15 mouse cellular contexts compared by ENCODE assay signal in the genomic region with DNA sequence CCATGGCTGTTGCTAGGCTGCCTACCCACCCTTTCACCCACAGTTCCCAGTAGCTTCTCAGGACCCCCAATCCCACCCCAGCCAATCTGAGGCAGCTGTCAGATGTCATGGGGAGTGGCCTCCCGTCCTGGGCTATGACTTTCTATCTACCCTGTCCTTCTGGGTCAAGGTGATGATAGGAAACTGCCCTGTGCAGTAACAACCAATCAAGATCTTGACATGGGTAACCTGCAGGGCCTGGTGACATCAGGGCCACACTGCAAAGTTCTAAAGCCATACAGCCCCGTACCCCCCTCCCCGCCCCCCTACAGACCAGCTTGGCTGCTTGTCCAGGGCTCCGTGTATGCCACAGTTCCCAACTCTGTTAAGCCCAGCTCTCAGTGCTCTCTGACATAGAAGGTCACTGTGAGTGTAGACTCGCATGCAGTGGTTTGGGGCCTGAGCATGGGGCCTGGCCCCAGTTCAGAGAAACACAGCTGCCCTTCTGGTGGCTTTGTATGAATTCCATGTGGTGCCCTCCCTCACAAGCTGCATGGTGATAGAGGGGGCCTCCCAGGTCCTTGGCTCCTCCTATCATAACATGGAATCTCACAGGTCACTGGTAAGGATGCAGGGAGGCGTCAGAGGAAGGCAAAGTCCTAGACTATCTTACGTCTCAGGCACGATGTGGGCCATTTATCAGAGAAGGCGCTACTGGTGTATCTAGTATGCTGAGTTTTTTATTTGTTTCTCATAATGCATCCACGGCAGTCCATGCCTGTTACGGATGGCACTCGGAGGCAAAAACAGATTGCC.
DNase-seq lines count a peak whose midpoint lies in the region; ATAC-seq and TF ChIP-seq lines count a peak whose summit lies in the region.
"Had no signal": no experiment of that assay in that cellular context is flagged by ENCODE, and none has a peak within 500 bp of the region (broad histone marks: within the 10 kb centered on the region; RNA-seq: fewer than 3 reads in every experiment).

No protein-coding gene starts in this region.

- no peak for TF ChIP-seq CTCF in heart, adult 2 months (IDR thresholded peaks at IDR 0.05)

- H3K79me2 ChIP-seq in heart, adult 2 months (replicated peaks; ENCODE audit: control insufficient read depth, insufficient read depth, low read length): 0 out of 2 replicates have a peak, but pooled peaks cover 1% of the 10 kb centered on the region

- peaks cover 74% of the 10 kb centered on the region for H3K4me1 ChIP-seq in heart, embryonic 12.5 days (replicated peaks)
- H3K4me1 ChIP-seq in heart, adult 2 months (ENCODE audit: control insufficient read depth, insufficient read depth, low read length): peaks cover 33% of the 10 kb centered on the region
- H3K4me1 ChIP-seq in brown adipose tissue, adult 24 weeks (ENCODE audit: control insufficient read depth, insufficient read depth, insufficient read length, low read length): peaks cover 28% of the 10 kb centered on the region

- H3K4me2 ChIP-seq in heart, embryonic 12.5 days: no peak overlapping the region
- H3K4me2 ChIP-seq: hindbrain, embryonic 13.5 days; midbrain, embryonic 11.5 days; neural tube, embryonic 15.5 days had no signal

- intact Hi-C loops in heart, adult 2 months (cut with DNase I): no loop called here

- H3K4me3 ChIP-seq in heart, embryonic 12.5 days: no peak overlapping the region
- H3K4me3 ChIP-seq in heart, adult 2 months: no peak overlapping the region
- no peak overlapping the region for H3K4me3 ChIP-seq in brown adipose tissue, adult 24 weeks (ENCODE audit: insufficient read depth, low read depth, low read length)
- H3K4me3 ChIP-seq: hindbrain, embryonic 13.5 days; neural tube, embryonic 15.5 days had no signal

- H3K9me3 ChIP-seq in heart, embryonic 12.5 days (replicated peaks): no peaks in the 10 kb centered on the region
- H3K9me3 ChIP-seq: G1E; hindbrain, embryonic 13.5 days; neural tube, embryonic 15.5 days had no signal

- H3K27me3 ChIP-seq in heart, embryonic 12.5 days (replicated peaks): no peaks in the 10 kb centered on the region
- no peaks in the 10 kb centered on the region for H3K27me3 ChIP-seq in heart, adult 2 months (ENCODE audit: control insufficient read depth, insufficient read depth, low read length)
- H3K27me3 ChIP-seq: hindbrain, embryonic 13.5 days; neural tube, embryonic 15.5 days had no signal

- ATAC-seq in heart, embryonic 12.5 days (ENCODE audit: insufficient number of reproducible peaks, low FRiP score): no peak

- peaks cover 41% of the 10 kb centered on the region for H3K36me3 ChIP-seq in heart, embryonic 12.5 days
- no peaks in the 10 kb centered on the region; the same call in 1 of the 2 replicates for H3K36me3 ChIP-seq in heart, adult 2 months (ENCODE audit: control insufficient read depth, insufficient read depth, low read length)
- H3K36me3 ChIP-seq: G1E had no signal

- H3K27ac ChIP-seq in heart, embryonic 12.5 days (ENCODE audit: poor library complexity, severe bottlenecking): peak overlapping the region; percentile 49
- no peak overlapping the region; the same call in 1 of the 2 replicates for H3K27ac ChIP-seq in heart, adult 2 months
- H3K27ac ChIP-seq in brown adipose tissue, adult 24 weeks (replicated peaks; ENCODE audit: low read depth, low read length): peak overlapping the region; percentile 26; the same call in 1 of the 2 replicates
- H3K27ac ChIP-seq: hindbrain, embryonic 13.5 days; neural tube, embryonic 15.5 days had no signal

- TF ChIP-seq POLR2A in heart, adult 2 months (IDR thresholded peaks at IDR 0.05; ENCODE audit: insufficient read depth, low read depth, low read length): no peak

- H3K9ac ChIP-seq in heart, embryonic 12.5 days: peak overlapping the region; percentile 23; the same call in 1 of the 2 replicates
- no peak overlapping the region for H3K9ac ChIP-seq in heart, adult 2 months (ENCODE audit: low read depth, low read length)
- H3K9ac ChIP-seq: hindbrain, embryonic 13.5 days; neural tube, embryonic 15.5 days had no signal

- WGBS in heart, embryonic 12.5 days: 63% methylated on average over 12 of the region's 12 CpGs
- WGBS in heart, adult 2 months: 91% methylated on average over 12 of the region's 12 CpGs

- no peak for TF ChIP-seq EP300 in heart, adult 2 months (IDR thresholded peaks at IDR 0.05; ENCODE audit: insufficient read depth, low read depth, low read length)

- no peak for DNase-seq in heart, adult 2 months
- DNase-seq in c-Kit-positive CD71-positive TER-119-positive erythroid progenitor cells, embryonic 14.5 days (ENCODE audit: low spot score): peak; percentile 53
- DNase-seq in liver: peak; percentile 70
- DNase-seq in ovary, postnatal 14 days (ENCODE audit: low spot score): no peak
- no peak for DNase-seq in lung, postnatal 4 days
- DNase-seq: cerebellum, adult 9-11 months; kidney, adult 11 months; kidney, postnatal 4 days; lung, postnatal 14 days had no signal

Comparison
In these comparisons a context has a peak if more than half of its experiments do, and no peak if none do; other contexts are left out.
1. DNase-seq: peak in c-Kit-positive CD71-positive TER-119-positive erythroid progenitor cells, embryonic 14.5 days (single experiment) and liver (single experiment); none in heart, adult 2 months (0 of 2), ovary, postnatal 14 days (single experiment) and lung, postnatal 4 days (0 of 2).